Mouse (Mus musculus): ENCODE data around the gene Gzmf.
"Not testable (repeated sequence)": the region's sequence is repeated elsewhere in the genome, so short reads cannot be mapped to it uniquely, and the experiment has no call there.

Gzmf gene

GRCm38 (mm10) chr14:56211317-56211716, at the start of gene Gzmf:
Gene Gzmf (minus strand): TSS chr14:56211417.
- DNase-seq = no peak

DNA sequence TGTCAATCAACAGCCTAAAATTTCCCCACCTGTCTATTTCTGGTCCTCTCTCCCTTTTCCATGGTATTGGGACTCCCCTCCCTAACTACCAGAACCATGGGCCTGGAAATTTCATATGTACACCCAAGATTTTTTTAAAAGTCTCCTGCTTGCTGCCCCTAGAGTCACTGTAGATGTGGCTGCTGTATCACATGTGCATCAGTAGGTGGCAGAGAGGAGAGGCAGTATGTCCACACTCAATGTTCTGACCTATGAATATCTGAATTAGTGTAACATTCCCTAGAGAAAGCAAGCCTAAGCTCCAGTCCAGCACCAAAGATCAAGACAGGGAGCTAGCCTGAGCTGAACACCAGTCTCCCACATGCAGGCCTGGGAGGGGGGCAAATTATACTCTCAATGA, 29.2 kb upstream of the Gzmf start:
- no peak for DNase-seq

DNA sequence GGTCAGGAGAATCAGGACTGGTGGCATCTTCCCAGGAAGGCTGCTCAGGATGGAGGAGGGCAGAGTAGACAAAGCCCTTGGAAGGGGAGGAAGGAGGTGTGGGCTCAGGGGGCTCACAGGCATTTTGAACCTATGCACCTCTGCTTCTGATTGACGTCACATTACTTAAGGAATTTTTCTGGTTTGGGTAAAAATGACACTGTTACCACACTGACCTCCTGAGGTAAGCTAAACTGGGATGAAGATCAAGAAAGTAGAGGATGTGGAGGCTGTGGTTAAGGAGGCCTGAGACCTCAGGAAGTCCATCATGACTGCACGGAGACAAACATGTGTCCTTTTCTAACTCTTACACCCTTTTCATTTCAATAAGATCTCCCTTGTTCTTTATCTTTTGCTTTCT, 23.3 kb upstream of the Gzmf start, which contains the start of gene Gzmc:
TSS of gene Gzmc (minus strand) at position 101 of the 400 bp plus-strand sequence.
- no peak for DNase-seq

GRCm38 (mm10) chr14:56205613-56206012, 5.6 kb downstream of the Gzmf start:
- DNase-seq = no peak

- peak; percentile 74 to 75 for DNase-seq
Measured at GRCm38 (mm10) chr14:56205021-56205420, 6.2 kb downstream of the Gzmf start.

DNA sequence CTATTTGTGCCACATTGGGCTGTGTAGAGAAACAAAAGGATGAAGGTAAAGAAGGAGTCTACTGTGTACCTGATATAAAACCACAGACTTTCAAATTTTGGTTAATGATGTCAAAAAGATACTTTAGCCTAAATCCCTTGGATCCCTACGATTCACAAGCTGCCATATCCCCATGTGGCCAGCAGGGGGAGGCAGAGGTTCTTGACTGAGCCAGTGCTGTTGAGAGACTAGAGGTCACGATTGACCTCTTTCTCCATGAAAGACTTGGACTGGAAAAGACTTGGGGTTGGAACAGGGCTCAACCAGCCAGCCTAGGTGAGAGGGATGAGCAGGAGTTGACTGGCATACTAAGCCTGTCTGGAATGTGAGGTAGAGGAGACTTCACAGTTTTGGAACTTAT, 7.2 kb downstream of the Gzmf start:
- DNase-seq = peak; percentile 83

- peak; percentile 24 to 30 for DNase-seq
Measured at GRCm38 (mm10) chr14:56186946-56187345, 24.3 kb downstream of the Gzmf start.

DNA sequence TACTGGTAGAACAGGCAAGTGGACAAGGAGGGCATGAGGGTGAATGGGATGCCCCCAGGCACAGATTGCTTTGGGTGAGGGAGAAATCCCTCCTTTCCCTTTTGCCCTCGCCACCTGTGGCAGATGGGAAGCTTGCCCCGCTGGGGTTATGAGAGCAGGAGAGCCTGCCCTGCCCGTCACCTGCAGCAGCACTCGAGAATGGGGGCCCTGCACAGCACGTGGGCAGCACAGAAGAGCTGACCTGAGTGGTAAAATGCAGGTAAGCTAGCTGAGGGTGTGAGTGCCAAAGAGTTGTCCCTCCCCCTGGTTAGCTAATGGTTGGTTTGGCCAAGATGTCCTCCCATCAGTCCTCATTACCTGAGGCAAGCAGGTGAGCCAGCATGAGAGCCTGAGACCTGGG, 24.7 kb downstream of the Gzmf start:
- no peak for DNase-seq

DNA sequence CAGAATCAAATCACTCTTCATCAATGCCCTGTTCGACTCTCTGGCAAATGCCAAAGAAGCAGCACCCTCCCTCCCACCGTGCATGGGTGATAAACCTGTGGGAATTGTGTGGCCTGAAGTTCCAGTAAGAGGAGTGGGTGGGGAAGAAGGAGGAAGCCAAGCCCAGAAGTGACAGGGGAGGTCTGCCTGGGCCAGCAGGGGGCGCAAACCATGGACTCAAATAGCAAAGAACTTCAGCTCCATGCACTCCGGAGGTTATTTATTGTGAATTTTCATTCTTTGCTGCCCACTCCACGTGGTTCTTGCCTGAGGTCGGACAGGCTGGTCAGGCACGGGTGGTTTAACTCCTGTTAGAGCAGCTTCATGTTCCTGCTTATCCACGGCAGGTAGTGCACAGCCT, 33.6 kb downstream of the Gzmf start:
- DNase-seq = peak; percentile 74 to 75

DNA sequence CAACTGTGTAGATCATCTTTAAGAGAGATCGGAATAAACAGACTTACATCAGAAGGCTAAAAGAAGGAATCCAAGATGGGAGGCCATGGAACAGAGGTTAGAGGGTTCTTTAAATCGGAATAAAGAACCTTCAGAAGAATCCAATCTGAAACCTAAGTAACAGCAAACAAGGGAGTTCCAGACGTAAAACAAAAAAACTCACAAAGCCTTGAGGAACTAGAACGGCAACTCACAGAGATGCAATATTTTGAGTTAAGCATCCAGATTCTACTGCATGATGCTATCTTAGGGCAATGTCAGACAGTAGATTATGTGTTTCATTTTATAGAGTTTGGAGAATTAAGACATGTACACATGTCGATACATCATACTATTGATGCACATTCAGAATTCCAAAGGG, 36.7 kb downstream of the Gzmf start, which contains the start of gene Gzmn:
TSS of gene Gzmn (minus strand) at position 101 of the 400 bp plus-strand sequence.
- DNase-seq = no peak

GRCm38 (mm10) chr14:56173396-56173795, 37.8 kb downstream of the Gzmf start:
- DNase-seq = no peak

- no peak for DNase-seq
Measured at GRCm38 (mm10) chr14:56172744-56173143, 38.5 kb downstream of the Gzmf start.

GRCm38 (mm10) chr14:56168009-56168408, 43.2 kb downstream of the Gzmf start:
- no peak for DNase-seq

DNA sequence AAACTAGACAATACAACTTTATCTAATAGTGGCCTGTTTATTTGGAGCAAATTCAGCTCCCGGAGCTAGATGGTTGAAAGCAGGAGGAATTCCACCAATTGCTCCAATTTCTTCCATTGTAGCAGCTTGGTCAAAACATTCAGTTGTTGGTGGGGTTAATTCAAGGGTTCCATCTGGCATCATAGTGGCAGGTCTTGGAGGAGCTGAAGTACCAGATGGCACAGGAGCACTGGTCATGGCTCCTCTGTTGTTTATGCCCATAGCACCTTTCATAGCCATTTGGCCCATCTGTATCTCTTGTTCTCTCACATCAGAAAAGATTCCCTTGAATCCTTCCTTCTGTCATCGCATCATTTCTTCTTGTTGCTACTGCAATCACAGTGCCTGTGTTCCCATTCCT, 49.1 kb downstream of the Gzmf start:
- DNase-seq = no peak

DNA sequence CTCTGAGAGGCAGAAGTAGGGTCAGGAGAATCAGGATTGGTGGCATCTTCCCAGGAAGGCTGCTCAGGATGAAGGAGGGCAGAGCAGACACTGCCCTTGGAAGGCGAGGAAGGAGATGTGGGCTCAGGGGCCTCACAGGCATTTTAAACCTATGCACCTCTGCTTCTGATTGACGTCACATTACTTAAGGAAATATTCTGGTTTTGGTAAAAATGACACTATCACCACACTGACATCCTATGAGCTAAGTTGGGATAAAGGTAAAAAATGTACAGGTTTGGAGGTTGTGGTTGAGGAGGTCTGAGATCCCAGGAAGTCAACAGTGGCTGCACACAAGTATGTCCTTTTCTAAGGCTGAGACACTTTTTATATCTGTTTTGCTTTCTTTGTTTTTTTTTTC, 51.7 kb downstream of the Gzmf start, which contains the start of gene Gzmg:
TSS of gene Gzmg (minus strand) at position 101 of the 400 bp plus-strand sequence.
- DNase-seq = not testable (repeated sequence)

DNA sequence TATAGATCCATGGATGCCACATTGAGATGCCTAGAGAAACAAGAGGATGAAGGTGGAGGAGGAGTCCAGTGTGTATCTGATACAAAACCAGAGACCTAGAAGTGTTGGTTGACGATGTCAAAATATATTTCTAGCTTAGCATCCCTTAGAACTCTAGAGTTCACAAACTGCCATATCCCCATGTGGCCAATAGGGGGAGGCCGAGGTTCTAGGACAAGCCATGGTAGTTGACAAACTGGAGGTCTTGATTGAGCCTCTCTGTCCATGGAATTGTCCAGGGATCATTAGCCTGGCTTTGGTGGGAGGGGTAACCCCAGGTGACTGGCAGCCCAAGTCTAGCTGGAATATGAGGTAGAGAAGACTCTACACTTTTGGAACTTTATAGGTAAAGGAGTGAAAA, 55.9 kb downstream of the Gzmf start:
- DNase-seq = no peak

Data from kidney, postnatal 4 days (tissue).